Mouse (Mus musculus): ENCODE results near the gene Ptgs1. TPM values are rescaled to one million over a fixed set of nuclear protein-coding genes. Genes with fewer than 3 reads are reported as not detected.

Ptgs1 gene
- polyA plus RNA-seq, 1 experiment from 2014 or later, result 5.5 TPM

GRCm38 (mm10) chr2:36271085-36271484 lies 40.9 kb downstream of the Ptgs1 start:
- H3K27me3 ChIP-seq (ENCODE audit: control insufficient read depth, insufficient read depth, low read depth, low read length), result no peaks in the 10 kb centered on the region; the same call in 1 of the 2 replicates
- no peak for ATAC-seq
- no peak overlapping the region for H3K4me2 ChIP-seq (ENCODE audit: low read length)
- no peak overlapping the region for H3K9ac ChIP-seq (ENCODE audit: low read depth, low read length)
- no peaks in the 10 kb centered on the region for H3K4me1 ChIP-seq (ENCODE audit: control insufficient read depth, insufficient read depth, low read length)
- H3K27ac ChIP-seq (ENCODE audit: low read length), result no peak overlapping the region
- no peak overlapping the region for H3K4me3 ChIP-seq (ENCODE audit: low read depth, low read length)
- 93% methylated on average over 4 of the region's 4 CpGs for WGBS
- no peaks in the 10 kb centered on the region for H3K36me3 ChIP-seq (ENCODE audit: control insufficient read depth, insufficient read depth, low read length)
- no peaks in the 10 kb centered on the region for H3K9me3 ChIP-seq (replicated peaks; ENCODE audit: control insufficient read depth, low read length, poor library complexity, severe bottlenecking)

GRCm38 (mm10) chr2:36272288-36272950 lies 42.2 kb downstream of the Ptgs1 start:
- ATAC-seq, result no peak
- H3K27ac ChIP-seq (ENCODE audit: low read length), result no peak overlapping the region
- no peak overlapping the region for H3K4me2 ChIP-seq (ENCODE audit: low read length)
- H3K9me3 ChIP-seq (replicated peaks; ENCODE audit: control insufficient read depth, low read length, poor library complexity, severe bottlenecking), result no peaks in the 10 kb centered on the region
- no peaks in the 10 kb centered on the region for H3K36me3 ChIP-seq (ENCODE audit: control insufficient read depth, insufficient read depth, low read length)
- no peak overlapping the region for H3K4me3 ChIP-seq (ENCODE audit: low read depth, low read length)
- H3K9ac ChIP-seq (ENCODE audit: low read depth, low read length), result no peak overlapping the region
- no peaks in the 10 kb centered on the region; the same call in 1 of the 2 replicates for H3K27me3 ChIP-seq (ENCODE audit: control insufficient read depth, insufficient read depth, low read depth, low read length)
- H3K4me1 ChIP-seq (ENCODE audit: control insufficient read depth, insufficient read depth, low read length), result no peaks in the 10 kb centered on the region
- 86% methylated on average over 6 of the region's 6 CpGs for WGBS

GRCm38 (mm10) chr2:36276454-36276853 lies 46.2 kb downstream of the Ptgs1 start:
- H3K9me3 ChIP-seq (replicated peaks; ENCODE audit: control insufficient read depth, low read length, poor library complexity, severe bottlenecking), result no peaks in the 10 kb centered on the region
- ATAC-seq, result peak; percentile 32; the same call in 1 of the 2 replicates
- no peak overlapping the region for H3K4me2 ChIP-seq (ENCODE audit: low read length)
- H3K9ac ChIP-seq (ENCODE audit: low read depth, low read length), result no peak overlapping the region
- no peaks in the 10 kb centered on the region; the same call in 1 of the 2 replicates for H3K27me3 ChIP-seq (ENCODE audit: control insufficient read depth, insufficient read depth, low read depth, low read length)
- H3K4me3 ChIP-seq (ENCODE audit: low read depth, low read length), result no peak overlapping the region
- WGBS, result 39% methylated on average over 4 of the region's 4 CpGs
- H3K4me1 ChIP-seq (ENCODE audit: control insufficient read depth, insufficient read depth, low read length), result no peaks in the 10 kb centered on the region
- H3K36me3 ChIP-seq (ENCODE audit: control insufficient read depth, insufficient read depth, low read length), result no peaks in the 10 kb centered on the region
- no peak overlapping the region for H3K27ac ChIP-seq (ENCODE audit: low read length)

GRCm38 (mm10) chr2:36278760-36279159 lies 48.5 kb downstream of the Ptgs1 start:
- ATAC-seq, result no peak
- no peak overlapping the region for H3K9ac ChIP-seq (ENCODE audit: low read depth, low read length)
- no peaks in the 10 kb centered on the region for H3K27me3 ChIP-seq (ENCODE audit: control insufficient read depth, insufficient read depth, low read depth, low read length)
- no peak overlapping the region for H3K4me3 ChIP-seq (ENCODE audit: low read depth, low read length)
- no peak overlapping the region for H3K27ac ChIP-seq (ENCODE audit: low read length)
- no peaks in the 10 kb centered on the region for H3K4me1 ChIP-seq (ENCODE audit: control insufficient read depth, insufficient read depth, low read length)
- no peak overlapping the region for H3K4me2 ChIP-seq (ENCODE audit: low read length)
- WGBS, result 69% methylated on average over 3 of the region's 3 CpGs
- no peaks in the 10 kb centered on the region for H3K9me3 ChIP-seq (replicated peaks; ENCODE audit: control insufficient read depth, low read length, poor library complexity, severe bottlenecking)
- no peaks in the 10 kb centered on the region for H3K36me3 ChIP-seq (ENCODE audit: control insufficient read depth, insufficient read depth, low read length)

- no peaks in the 10 kb centered on the region for H3K27me3 ChIP-seq (ENCODE audit: control insufficient read depth, insufficient read depth, low read depth, low read length)
- no peaks in the 10 kb centered on the region for H3K9me3 ChIP-seq (replicated peaks; ENCODE audit: control insufficient read depth, low read length, poor library complexity, severe bottlenecking)
- 80% methylated on average over 1 of the region's 1 CpGs for WGBS
- H3K4me1 ChIP-seq (ENCODE audit: control insufficient read depth, insufficient read depth, low read length), result no peaks in the 10 kb centered on the region
- no peak for ATAC-seq
- H3K27ac ChIP-seq (ENCODE audit: low read length), result no peak overlapping the region
- H3K4me3 ChIP-seq (ENCODE audit: low read depth, low read length), result no peak overlapping the region
- no peaks in the 10 kb centered on the region for H3K36me3 ChIP-seq (ENCODE audit: control insufficient read depth, insufficient read depth, low read length)
- no peak overlapping the region for H3K9ac ChIP-seq (ENCODE audit: low read depth, low read length)
- no peak overlapping the region for H3K4me2 ChIP-seq (ENCODE audit: low read length)
These were observed 50.9 kb downstream of the Ptgs1 start for GRCm38 (mm10) chr2:36281138-36281537.

- H3K9me3 ChIP-seq (replicated peaks; ENCODE audit: control insufficient read depth, low read length, poor library complexity, severe bottlenecking), result no peaks in the 10 kb centered on the region
- no peaks in the 10 kb centered on the region for H3K4me1 ChIP-seq (ENCODE audit: control insufficient read depth, insufficient read depth, low read length)
- no peak for ATAC-seq
- no peak overlapping the region for H3K9ac ChIP-seq (ENCODE audit: low read depth, low read length)
- H3K27me3 ChIP-seq (ENCODE audit: control insufficient read depth, insufficient read depth, low read depth, low read length), result no peaks in the 10 kb centered on the region
- no peak overlapping the region for H3K27ac ChIP-seq (ENCODE audit: low read length)
- H3K4me3 ChIP-seq (ENCODE audit: low read depth, low read length), result no peak overlapping the region
- H3K4me2 ChIP-seq (ENCODE audit: low read length), result no peak overlapping the region
- WGBS, result 92% methylated on average over 1 of the region's 1 CpGs
- H3K36me3 ChIP-seq (ENCODE audit: control insufficient read depth, insufficient read depth, low read length), result no peaks in the 10 kb centered on the region
These were observed 52.1 kb downstream of the Ptgs1 start for GRCm38 (mm10) chr2:36282301-36282700.

Other genes starting within 250 kb of the Ptgs1 start
- gene Ndufa8, start 181.0 kb upstream of the Ptgs1 start, polyA plus RNA-seq (2015; fragmentation: Nextera tagmentation; extraction: Ambion mirVana), result 293 and 307 TPM in 2 replicates
- gene Morn5, start 181.0 kb upstream of the Ptgs1 start, polyA plus RNA-seq (2015; fragmentation: Nextera tagmentation; extraction: Ambion mirVana), result 2.9 and 3.5 TPM in 2 replicates
- gene Lhx6, start 125.0 kb upstream of the Ptgs1 start, polyA plus RNA-seq (2015; fragmentation: Nextera tagmentation; extraction: Ambion mirVana), result 4.1 and 5.8 TPM in 2 replicates
- gene Mrrf, start 94.0 kb upstream of the Ptgs1 start, polyA plus RNA-seq (2015; fragmentation: Nextera tagmentation; extraction: Ambion mirVana), result 24.7 and 27.3 TPM in 2 replicates
- 131 and 142 TPM in 2 replicates for gene Rbm18, start 93.7 kb upstream of the Ptgs1 start, polyA plus RNA-seq (2015; fragmentation: Nextera tagmentation; extraction: Ambion mirVana)
- not detected in 2 replicates for gene Olfr338, start 143.1 kb downstream of the Ptgs1 start, polyA plus RNA-seq (2015; fragmentation: Nextera tagmentation; extraction: Ambion mirVana)
- not detected in 2 replicates for gene Olfr339, start 188.5 kb downstream of the Ptgs1 start, polyA plus RNA-seq (2015; fragmentation: Nextera tagmentation; extraction: Ambion mirVana)
- gene Olfr340, start 222.2 kb downstream of the Ptgs1 start, polyA plus RNA-seq (2015; fragmentation: Nextera tagmentation; extraction: Ambion mirVana), result not detected in 2 replicates